Mouse (Mus musculus) forebrain, embryonic 14.5 days (tissue): Measurements from ENCODE around the gene Gjc1. TPM values are rescaled to one million over a fixed set of nuclear protein-coding genes. Genes with fewer than 3 reads are reported as not detected.

ENCODE experiments used
- ATAC-seq: fragments of 200-750 bp; cut with Nextera tagmentation; 2 replicates; pipeline ENCODE4 v1.8.0; 2017; ENCODE audit warnings: mild to moderate bottlenecking, moderate library complexity
- DNase-seq: peaks from one replicate; pipeline ENCODE4 v3.0.0-alpha.2; 2015; ENCODE audit warnings: low spot score
- H3K27ac ChIP-seq: fragments of 300-500 bp; sonication (generic); 2 replicates; pipeline ENCODE4 v1.5.1; 2014; ENCODE audit warnings: low read depth, mild to moderate bottlenecking, control low read depth, low read length, moderate library complexity
- H3K27me3 ChIP-seq: fragments of 300-500 bp; sonication (generic); replicated peaks from 2 replicates; pipeline ENCODE4 v1.6.1; 2014; ENCODE audit warnings: low read length, control low read depth, mixed read lengths; ENCODE audit not compliant: control insufficient read depth, insufficient read depth
- H3K36me3 ChIP-seq: fragments of 300-500 bp; sonication (generic); 2 replicates; pipeline ENCODE4 v1.6.1; 2014; ENCODE audit warnings: low read length, control low read depth; ENCODE audit not compliant: control insufficient read depth, insufficient read depth
- H3K4me1 ChIP-seq: fragments of 300-500 bp; sonication (generic); 2 replicates; pipeline ENCODE4 v1.6.1; 2014; ENCODE audit warnings: antibody characterized with exemption, low read length, control low read depth; ENCODE audit not compliant: control insufficient read depth, insufficient read depth
- H3K4me2 ChIP-seq: fragments of 300-500 bp; sonication (generic); 2 replicates; pipeline ENCODE4 v1.6.1; 2014; ENCODE audit warnings: mild to moderate bottlenecking, control low read depth, low read length
- H3K4me3 ChIP-seq: fragments of 300-500 bp; sonication (generic); 2 replicates; pipeline ENCODE4 v1.5.1; 2014; ENCODE audit warnings: low read depth, low read length, control low read depth
- H3K9ac ChIP-seq: fragments of 300-500 bp; sonication (generic); 2 replicates; pipeline ENCODE4 v1.6.1; 2014; ENCODE audit warnings: mild to moderate bottlenecking, low read length, control low read depth, moderate library complexity
- H3K9me3 ChIP-seq: fragments of 300-500 bp; sonication (generic); replicated peaks from 2 replicates; pipeline ENCODE4 v1.6.1; 2016; ENCODE audit warnings: low read length, control low read depth, mixed read lengths; ENCODE audit not compliant: control insufficient read depth
- WGBS: fragments of 180-500 bp; shearing (Covaris S2); extraction: QIAGEN DNeasy Blood & Tissue Kit; methylation state at CpG from one replicate; pipeline ENCODE4 v1.1.7; 2014; 5-methylcytosine and 5-hydroxymethylcytosine counted together
- polyA plus RNA-seq: library from polyadenylated mRNA; unstranded; fragments of >200 nt; fragmentation: Nextera tagmentation; extraction: Ambion mirVana; gene quantifications from 2 replicates; pipeline ENCODE4 v1.2.1, GENCODE M21; 2014

Gjc1 gene
- polyA plus RNA-seq, 1 experiment from 2014 or later = 41.5 TPM

DNA sequence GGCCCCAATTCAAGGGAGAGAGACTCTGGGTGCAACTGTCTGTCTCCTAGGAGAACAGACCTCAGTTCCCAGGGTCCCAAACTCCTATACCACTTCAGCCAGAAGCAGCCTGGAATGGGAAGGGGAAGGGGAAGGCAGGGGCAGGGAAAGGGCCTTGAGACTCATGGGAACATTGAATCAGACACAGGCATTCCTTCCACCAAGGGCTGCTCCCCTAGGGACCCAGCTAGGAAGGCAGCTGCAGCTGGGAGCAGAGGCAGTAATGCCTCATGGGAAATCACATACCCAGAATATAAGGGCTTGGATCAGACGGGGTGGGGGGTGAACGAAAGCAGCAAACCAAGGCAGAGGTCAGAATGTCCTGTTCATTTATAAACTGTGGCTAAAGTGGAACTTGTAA lies 18.6 kb upstream of the Gjc1 start:
- Histone ChIP-seq H3K4me2 (no peak overlapping the region), H3K4me3 (no peak overlapping the region), H3K36me3 (peaks cover 70% of the 10 kb centered on the region), H3K4me1 (no peaks in the 10 kb centered on the region), H3K9me3 (no peaks in the 10 kb centered on the region), H3K9ac (no peak overlapping the region), H3K27me3 (no peaks in the 10 kb centered on the region), H3K27ac (no peak overlapping the region)
- ATAC-seq = no peak
- no peak for DNase-seq
- 100% methylated on average over 2 of the region's 2 CpGs for WGBS

- H3K27ac ChIP-seq = no peak overlapping the region
- ATAC-seq (no peak), DNase-seq (no peak)
- peaks cover 62% of the 10 kb centered on the region for H3K36me3 ChIP-seq
- H3K4me2 ChIP-seq = no peak overlapping the region
- no peak overlapping the region for H3K9ac ChIP-seq
- H3K4me3 ChIP-seq = no peak overlapping the region
- no peaks in the 10 kb centered on the region for H3K4me1 ChIP-seq
- no peaks in the 10 kb centered on the region for H3K9me3 ChIP-seq
- 96% methylated on average over 1 of the region's 1 CpGs for WGBS
- no peaks in the 10 kb centered on the region for H3K27me3 ChIP-seq
These were observed 17.9 kb upstream of the Gjc1 start for GRCm38 (mm10) chr11:102837385-102837784.

- H3K9ac ChIP-seq = no peak overlapping the region
- H3K4me3 ChIP-seq = no peak overlapping the region
- no peak overlapping the region for H3K27ac ChIP-seq
- 95% methylated on average over 9 of the region's 9 CpGs for WGBS
- H3K4me1 ChIP-seq = no peaks in the 10 kb centered on the region
- DNase-seq = no peak
- peaks cover 50% of the 10 kb centered on the region for H3K36me3 ChIP-seq
- no peak overlapping the region for H3K4me2 ChIP-seq
- no peak for ATAC-seq
- H3K9me3 ChIP-seq = no peaks in the 10 kb centered on the region
- no peaks in the 10 kb centered on the region for H3K27me3 ChIP-seq
These were observed 16.6 kb upstream of the Gjc1 start for GRCm38 (mm10) chr11:102836146-102836545.

DNA sequence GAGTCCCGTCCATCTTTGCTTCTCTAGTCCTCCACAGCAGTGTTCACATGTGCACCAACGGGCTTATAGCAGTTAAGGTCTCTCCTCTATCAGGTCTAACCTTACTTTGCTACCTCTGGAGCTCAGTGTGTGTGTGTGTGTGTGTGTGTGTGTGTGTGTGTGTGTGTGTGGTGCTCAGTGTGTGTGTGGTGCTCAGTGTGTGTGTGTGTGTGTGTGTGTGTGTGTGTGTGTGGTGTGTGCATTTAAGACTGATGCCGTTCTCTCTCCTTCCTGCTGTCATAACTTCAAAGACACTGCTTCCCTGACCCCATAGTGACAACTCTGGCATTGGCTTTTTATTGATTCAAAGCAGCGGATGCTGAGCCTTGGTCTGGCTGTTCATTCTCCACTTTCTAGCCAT lies 16.0 kb upstream of the Gjc1 start, which contains the start of gene Higd1b:
Gene Higd1b (plus strand): TSS at position 301 of the 400 bp plus-strand sequence.
- DNase-seq (no peak), ATAC-seq (no peak)
- no peak within 1 kb of the TSS for H3K4me3 ChIP-seq
- no peak within 1 kb of the TSS for H3K9ac ChIP-seq
- H3K36me3 ChIP-seq = peaks cover 45% of the 10 kb centered on the region
- H3K27me3 ChIP-seq = no peaks in the 10 kb centered on the region
- H3K4me1 ChIP-seq = no peaks in the 10 kb centered on the region
- WGBS = 84% methylated on average over 4 of the region's 4 CpGs
- no peak within 1 kb of the TSS for H3K27ac ChIP-seq
- no peaks in the 10 kb centered on the region for H3K9me3 ChIP-seq
- H3K4me2 ChIP-seq = no peak within 1 kb of the TSS

- DNase-seq = no peak
- Histone ChIP-seq H3K27ac (no peak overlapping the region), H3K9ac (no peak overlapping the region), H3K27me3 (no peaks in the 10 kb centered on the region), H3K4me1 (no peaks in the 10 kb centered on the region), H3K36me3 (peaks cover 32% of the 10 kb centered on the region), H3K4me2 (no peak overlapping the region), H3K4me3 (no peak overlapping the region), H3K9me3 (no peaks in the 10 kb centered on the region)
- ATAC-seq = no peak
- WGBS = 88% methylated on average over 10 of the region's 10 CpGs
These were observed 14.7 kb upstream of the Gjc1 start for GRCm38 (mm10) chr11:102834219-102834618.

DNA sequence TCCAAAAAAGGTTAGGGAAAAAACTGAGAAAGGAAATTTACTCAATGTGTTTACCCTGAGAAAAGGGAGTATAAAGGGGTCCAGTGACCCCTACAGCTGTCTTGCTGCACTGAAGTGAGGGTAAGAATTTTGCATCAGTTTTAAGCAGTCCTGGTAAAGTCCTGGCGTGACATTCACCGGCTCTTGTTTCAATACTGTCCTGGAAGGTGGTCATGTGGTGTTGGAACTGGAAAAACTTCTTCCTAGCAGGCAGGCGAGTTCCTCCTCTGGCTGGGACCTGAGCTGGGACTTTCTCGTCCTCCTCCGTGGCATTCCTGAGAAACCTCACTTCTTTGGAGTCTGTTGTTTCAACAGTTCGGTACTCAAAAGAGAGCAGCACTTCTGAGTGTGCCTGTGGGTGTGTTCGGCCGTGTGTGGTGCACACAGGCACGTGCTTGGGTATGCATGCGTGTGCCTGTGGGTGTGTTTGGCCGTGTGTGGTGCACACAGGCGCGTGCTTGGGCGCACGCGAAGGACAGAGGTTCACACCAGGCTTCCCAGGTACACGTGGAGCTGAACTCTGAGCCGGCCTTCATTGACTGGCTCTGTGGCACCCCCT lies 13.3 kb upstream of the Gjc1 start:
- Histone ChIP-seq H3K27me3 (no peaks in the 10 kb centered on the region), H3K9ac (no peak overlapping the region), H3K4me1 (no peaks in the 10 kb centered on the region), H3K4me3 (no peak overlapping the region), H3K36me3 (peaks cover 18% of the 10 kb centered on the region), H3K9me3 (no peaks in the 10 kb centered on the region), H3K27ac (no peak overlapping the region), H3K4me2 (no peak overlapping the region)
- WGBS = 74% methylated on average over 18 of the region's 18 CpGs
- ATAC-seq = no peak
- no peak for DNase-seq

DNA sequence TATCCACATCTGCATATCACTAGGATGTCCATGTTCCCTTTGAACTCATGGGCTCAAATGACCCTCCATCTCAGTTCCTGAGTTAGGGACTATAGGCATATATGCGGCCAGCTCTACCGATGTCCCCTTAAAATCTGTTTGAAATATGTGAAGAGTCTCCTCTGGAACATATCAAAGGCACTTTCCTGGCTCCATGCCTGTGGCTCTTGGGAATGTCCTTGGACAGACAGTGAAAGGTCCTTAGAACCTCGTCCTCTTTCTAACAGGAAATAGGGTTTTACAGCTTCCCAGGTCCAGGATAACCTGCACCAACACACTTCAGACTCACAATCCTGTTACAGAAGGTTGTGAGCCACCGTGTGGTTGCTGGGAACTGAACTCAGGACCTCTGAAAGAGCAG lies 10.8 kb upstream of the Gjc1 start:
- H3K4me1 ChIP-seq = no peaks in the 10 kb centered on the region
- H3K9me3 ChIP-seq = no peaks in the 10 kb centered on the region
- 79% methylated on average over 4 of the region's 4 CpGs for WGBS

DNA sequence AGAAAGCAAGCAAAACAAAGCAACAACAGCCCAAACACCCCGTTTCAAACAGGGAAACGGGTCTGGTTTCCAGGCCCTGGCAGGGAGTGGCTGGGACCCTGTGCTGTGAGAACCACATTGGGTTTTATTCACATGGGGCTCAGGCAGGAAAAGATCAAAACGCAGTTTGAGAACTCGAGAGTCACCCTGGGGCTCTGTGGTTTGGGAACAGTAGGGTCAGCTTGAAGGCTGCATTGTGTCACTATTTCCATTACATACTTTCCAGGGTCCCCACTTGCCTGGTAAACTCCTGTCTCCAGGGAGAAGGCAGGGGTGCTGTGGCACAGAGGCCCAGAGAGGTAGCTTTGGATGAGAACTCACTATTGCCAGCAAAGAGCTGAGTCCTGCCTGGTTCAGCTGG lies 7.6 kb upstream of the Gjc1 start:
- no peak for DNase-seq
- Histone ChIP-seq H3K4me3 (no peak overlapping the region), H3K36me3 (no peaks in the 10 kb centered on the region), H3K9ac (no peak overlapping the region), H3K9me3 (no peaks in the 10 kb centered on the region), H3K27me3 (no peaks in the 10 kb centered on the region), H3K4me2 (no peak overlapping the region), H3K27ac (no peak overlapping the region), H3K4me1 (no peaks in the 10 kb centered on the region)
- no peak for ATAC-seq
- WGBS = 57% methylated on average over 4 of the region's 4 CpGs

More for the DNA sequence above, 10.8 kb upstream of the Gjc1 start:
- H3K4me2 ChIP-seq = no peak overlapping the region
- no peak overlapping the region for H3K9ac ChIP-seq
- no peak overlapping the region for H3K27ac ChIP-seq
- no peaks in the 10 kb centered on the region for H3K27me3 ChIP-seq
- no peak overlapping the region for H3K4me3 ChIP-seq
- ATAC-seq (no peak), DNase-seq (no peak)
- H3K36me3 ChIP-seq = no peaks in the 10 kb centered on the region

DNA sequence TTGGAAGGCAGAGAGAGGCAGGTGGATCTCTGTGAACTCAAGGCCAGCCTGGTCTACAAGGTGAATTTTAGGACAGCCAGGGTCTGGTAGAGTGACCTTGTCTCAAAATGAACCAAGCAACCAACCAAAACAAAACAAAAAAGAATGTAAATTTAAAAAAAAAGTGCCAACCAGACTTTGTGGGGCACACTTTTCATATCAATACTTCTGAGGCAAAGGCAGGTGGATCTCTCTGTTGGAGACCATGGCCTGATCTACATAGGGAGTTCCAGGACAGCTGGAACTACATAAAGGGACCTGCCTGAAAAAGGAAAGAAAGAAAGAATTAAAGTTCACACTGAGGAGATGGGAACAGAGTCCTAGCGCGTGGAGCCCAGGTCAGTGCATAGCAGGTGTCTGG lies 7.0 kb upstream of the Gjc1 start:
- H3K36me3 ChIP-seq = no peaks in the 10 kb centered on the region
- ATAC-seq (no peak), DNase-seq (no peak)
- no peak overlapping the region for H3K27ac ChIP-seq
- H3K9ac ChIP-seq = no peak overlapping the region
- H3K4me1 ChIP-seq = no peaks in the 10 kb centered on the region
- H3K9me3 ChIP-seq = no peaks in the 10 kb centered on the region
- no peak overlapping the region for H3K4me3 ChIP-seq
- no peak overlapping the region for H3K4me2 ChIP-seq
- WGBS = 72% methylated on average over 2 of the region's 2 CpGs
- no peaks in the 10 kb centered on the region for H3K27me3 ChIP-seq
